Mouse (Mus musculus) stomach, postnatal 0 days (tissue): ENCODE measurements around the gene Ugt2b1. TPM values are rescaled to one million over a fixed set of nuclear protein-coding genes. Genes with fewer than 3 reads are reported as not detected.

Experiments used
- ATAC-seq: fragments of 200-750 bp; cut with Nextera tagmentation; 2 replicates; pipeline ENCODE4 v1.8.0; 2017; ENCODE audit not compliant: low FRiP score, low TSS enrichment
- DNase-seq: peaks from one replicate; pipeline ENCODE4 v3.0.0-alpha.2; 2016; ENCODE audit warnings: low spot score
- H3K27ac ChIP-seq: fragments of 300-500 bp; sonication (generic); replicated peaks from 2 replicates; pipeline ENCODE4 v1.5.1; 2014; ENCODE audit warnings: mild to moderate bottlenecking, control low read depth
- H3K27me3 ChIP-seq: fragments of 300-500 bp; sonication (generic); 2 replicates; pipeline ENCODE4 v1.6.1; 2014; ENCODE audit warnings: low read length; ENCODE audit not compliant: control insufficient read depth, insufficient read depth
- H3K36me3 ChIP-seq: fragments of 300-500 bp; sonication (generic); 2 replicates; pipeline ENCODE4 v1.6.1; 2014; ENCODE audit warnings: low read length, mixed read lengths; ENCODE audit not compliant: control insufficient read depth, insufficient read depth
- H3K4me1 ChIP-seq: fragments of 300-500 bp; sonication (generic); replicated peaks from 2 replicates; pipeline ENCODE4 v1.6.1; 2014; ENCODE audit warnings: antibody characterized with exemption; ENCODE audit not compliant: control insufficient read depth, insufficient read depth
- H3K4me2 ChIP-seq: fragments of 300-500 bp; sonication (generic); replicated peaks from 2 replicates; pipeline ENCODE4 v1.6.1; 2014; ENCODE audit warnings: low read depth, mild to moderate bottlenecking, control low read depth, moderate library complexity
- H3K4me3 ChIP-seq: fragments of 300-500 bp; sonication (generic); 2 replicates; pipeline ENCODE4 v1.5.1; 2014; ENCODE audit warnings: low read depth, low read length, control low read depth
- H3K9ac ChIP-seq: fragments of 300-500 bp; sonication (generic); 2 replicates; pipeline ENCODE4 v1.6.1; 2014; ENCODE audit warnings: mild to moderate bottlenecking, low read length, control low read depth, mixed read lengths
- H3K9me3 ChIP-seq: fragments of 300-500 bp; sonication (generic); 2 replicates; pipeline ENCODE4 v1.6.1; 2016; ENCODE audit warnings: low read length; ENCODE audit not compliant: control insufficient read depth
- CTCF ChIP-seq: IDR thresholded peaks from 2 replicates; pipeline ENCODE4 v1.5.1; 2016; ENCODE audit warnings: antibody characterized with exemption, low read depth, mild to moderate bottlenecking, moderate library complexity
- EP300 ChIP-seq: optimal IDR thresholded peaks from 2 replicates; pipeline ENCODE3; 2016; ENCODE audit warnings: antibody characterized with exemption
- WGBS: fragments of 180-500 bp; shearing (Covaris S2); extraction: QIAGEN DNeasy Blood & Tissue Kit; methylation state at CpG from one replicate; pipeline ENCODE4 v1.1.7; 2014; 5-methylcytosine and 5-hydroxymethylcytosine counted together
- polyA plus RNA-seq: library from polyadenylated mRNA; unstranded; fragments of >200 nt; fragmentation: Nextera tagmentation; extraction: Ambion mirVana; gene quantifications from 2 replicates; pipeline ENCODE4 v1.2.1, GENCODE M21; 2015

Ugt2b1 gene
- polyA plus RNA-seq, 1 experiment from 2014 or later = not detected

- ATAC-seq (no peak), DNase-seq (no peak)
- no peak overlapping the region for H3K27ac ChIP-seq
- H3K9ac ChIP-seq = no peak overlapping the region
- no peaks in the 10 kb centered on the region for H3K9me3 ChIP-seq
- H3K36me3 ChIP-seq = no peaks in the 10 kb centered on the region
- no peak for TF ChIP-seq EP300
- no peak for TF ChIP-seq CTCF
- WGBS = 42% methylated on average over 3 of the region's 3 CpGs
- H3K27me3 ChIP-seq = no peaks in the 10 kb centered on the region
- H3K4me2 ChIP-seq = no peak overlapping the region
- no peaks in the 10 kb centered on the region for H3K4me1 ChIP-seq
- H3K4me3 ChIP-seq = no peak overlapping the region
Measured at GRCm38 (mm10) chr5:86920661-86921233, 5.6 kb downstream of the Ugt2b1 start.

- TF ChIP-seq EP300 (no peak), CTCF (no peak)
- H3K4me2 ChIP-seq = no peak overlapping the region
- no peaks in the 10 kb centered on the region for H3K36me3 ChIP-seq
- no peak overlapping the region for H3K4me3 ChIP-seq
- H3K9me3 ChIP-seq = no peaks in the 10 kb centered on the region
- H3K27ac ChIP-seq = no peak overlapping the region
- ATAC-seq = no peak
- H3K4me1 ChIP-seq = no peaks in the 10 kb centered on the region
- WGBS = 66% methylated on average over 3 of the region's 3 CpGs
- H3K9ac ChIP-seq = no peak overlapping the region
- no peak for DNase-seq
- H3K27me3 ChIP-seq = no peaks in the 10 kb centered on the region
Measured at GRCm38 (mm10) chr5:86911357-86912099, 14.8 kb downstream of the Ugt2b1 start.

GRCm38 (mm10) chr5:86910770-86911169 is 15.6 kb downstream of the Ugt2b1 start:
- Histone ChIP-seq H3K36me3 (no peaks in the 10 kb centered on the region), H3K4me1 (no peaks in the 10 kb centered on the region), H3K9me3 (no peaks in the 10 kb centered on the region), H3K9ac (no peak overlapping the region), H3K27me3 (no peaks in the 10 kb centered on the region), H3K27ac (no peak overlapping the region), H3K4me2 (no peak overlapping the region), H3K4me3 (no peak overlapping the region)
- peak; percentile 88 for ATAC-seq
- TF ChIP-seq CTCF (no peak), EP300 (no peak)
- no peak for DNase-seq
- WGBS = 38% methylated on average over 1 of the region's 1 CpGs

- Histone ChIP-seq H3K4me1 (no peaks in the 10 kb centered on the region), H3K4me2 (peak within 1 kb of the TSS; percentile 42), H3K4me3 (peak within 1 kb of the TSS; percentile 33), H3K36me3 (no peaks in the 10 kb centered on the region), H3K27ac (peak within 1 kb of the TSS; percentile 67), H3K27me3 (no peaks in the 10 kb centered on the region), H3K9me3 (no peaks in the 10 kb centered on the region), H3K9ac (peak within 1 kb of the TSS; percentile 1; the same call in 1 of the 2 replicates)
- no peak for TF ChIP-seq CTCF
- TF ChIP-seq EP300 = no peak
- DNase-seq = peak; percentile 67
- peak; percentile 90 for ATAC-seq
- WGBS = 34% methylated on average over 1 of the region's 1 CpGs
Measured at GRCm38 (mm10) chr5:86906758-86907157, 19.6 kb downstream of the Ugt2b1 start, which contains the start of gene Ugt2b34. Gene Ugt2b34 (minus strand): TSS chr5:86906937.

GRCm38 (mm10) chr5:86889933-86890332 is 36.4 kb downstream of the Ugt2b1 start:
- H3K36me3 ChIP-seq = no peaks in the 10 kb centered on the region
- no peaks in the 10 kb centered on the region for H3K9me3 ChIP-seq
- ATAC-seq = no peak
- TF ChIP-seq CTCF (peak; percentile 63), EP300 (no peak)
- H3K4me3 ChIP-seq = no peak overlapping the region
- 94% methylated on average over 1 of the region's 1 CpGs for WGBS
- DNase-seq = no peak
- H3K4me2 ChIP-seq = no peak overlapping the region
- H3K4me1 ChIP-seq = no peaks in the 10 kb centered on the region
- no peaks in the 10 kb centered on the region for H3K27me3 ChIP-seq
- H3K27ac ChIP-seq = no peak overlapping the region
- no peak overlapping the region for H3K9ac ChIP-seq

GRCm38 (mm10) chr5:86888420-86888819 is 37.9 kb downstream of the Ugt2b1 start:
- 69% methylated on average over 1 of the region's 1 CpGs for WGBS
- H3K27ac ChIP-seq = no peak overlapping the region
- TF ChIP-seq CTCF = no peak
- no peaks in the 10 kb centered on the region for H3K27me3 ChIP-seq
- no peak overlapping the region for H3K9ac ChIP-seq
- DNase-seq (no peak), ATAC-seq (peak; percentile 47; the same call in 1 of the 2 replicates)
- H3K4me3 ChIP-seq = no peak overlapping the region
- H3K36me3 ChIP-seq = no peaks in the 10 kb centered on the region
- H3K4me1 ChIP-seq = no peaks in the 10 kb centered on the region
- H3K4me2 ChIP-seq = no peak overlapping the region
- H3K9me3 ChIP-seq = no peaks in the 10 kb centered on the region
